Mouse (Mus musculus): ENCODE measurements at regions not wholly inside any gene's neighbourhood (a gene's known extent, or its start where the extent isn't known, plus 50 kb on each side); places are given as distances from the start of the nearest gene placed in this dataset.
"Not testable (repeated sequence)": the region's sequence is repeated elsewhere in the genome, so short reads cannot be mapped to it uniquely, and the experiment has no call there.

DNA sequence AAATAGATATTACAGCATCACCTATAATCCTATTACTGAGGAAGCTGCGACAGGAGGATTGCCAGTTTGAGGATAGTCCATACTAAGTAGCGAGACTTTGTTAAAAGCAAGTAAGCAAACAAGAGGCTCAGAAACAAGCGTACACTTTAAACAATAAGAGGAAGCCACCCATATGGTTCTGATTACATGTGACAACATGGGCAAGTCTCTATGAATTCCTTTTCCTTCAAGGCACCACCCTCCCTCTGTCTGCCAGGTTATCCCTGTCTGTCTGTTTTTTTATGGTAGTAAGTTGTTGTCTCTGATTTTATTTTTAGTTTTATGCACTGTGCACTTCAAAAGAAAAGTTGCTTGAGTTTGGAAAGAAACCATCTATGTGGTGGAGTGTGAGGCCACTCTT, 76.8 kb upstream of the Tars start:
- Histone ChIP-seq H3K9ac (replicated peaks; ENCODE audit: low read depth, low read length) (no peak overlapping the region), H3K27me3 (replicated peaks; ENCODE audit: control insufficient read depth, insufficient read depth, low read length) (no peaks in the 10 kb centered on the region), H3K4me2 (ENCODE audit: low read length) (no peak overlapping the region), H3K9me3 (ENCODE audit: control insufficient read depth, low read length) (no peaks in the 10 kb centered on the region), H3K27ac (ENCODE audit: low read length) (no peak overlapping the region), H3K4me3 (replicated peaks; ENCODE audit: low read length) (no peak overlapping the region), H3K36me3 (ENCODE audit: control insufficient read depth, insufficient read depth) (no peaks in the 10 kb centered on the region), H3K4me1 (replicated peaks; ENCODE audit: control insufficient read depth, insufficient read depth, low read length) (no peaks in the 10 kb centered on the region)
- 90% methylated on average over 3 of the region's 3 CpGs for WGBS
- no peak for ATAC-seq

DNA sequence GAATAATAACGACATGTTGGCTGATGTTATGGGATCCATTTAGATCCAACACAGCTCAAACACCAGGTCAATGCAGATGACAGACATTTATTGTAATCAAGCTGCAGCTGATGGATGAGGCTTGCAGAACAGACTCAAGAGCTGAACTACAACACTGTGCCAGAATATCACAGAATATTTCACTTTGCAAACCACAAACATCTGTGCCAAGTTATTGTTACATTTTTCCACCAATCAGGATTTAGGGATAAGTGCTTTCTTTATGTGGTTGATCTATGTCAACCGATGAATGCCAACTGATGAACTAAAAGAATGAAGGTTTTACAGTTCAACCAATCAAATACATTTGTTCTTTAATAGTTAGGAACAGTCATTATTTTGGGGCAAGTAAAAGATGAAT, 63.9 kb upstream of the Tars start:
- ATAC-seq: no peak
- H3K27ac ChIP-seq (ENCODE audit: low read length): no peak overlapping the region
- no peaks in the 10 kb centered on the region for H3K36me3 ChIP-seq (ENCODE audit: control insufficient read depth, insufficient read depth)
- no peak overlapping the region for H3K9ac ChIP-seq (replicated peaks; ENCODE audit: low read depth, low read length)
- no peaks in the 10 kb centered on the region for H3K9me3 ChIP-seq (ENCODE audit: control insufficient read depth, low read length)
- no peaks in the 10 kb centered on the region for H3K27me3 ChIP-seq (replicated peaks; ENCODE audit: control insufficient read depth, insufficient read depth, low read length)
- no peak overlapping the region for H3K4me2 ChIP-seq (ENCODE audit: low read length)
- 87% methylated on average over 2 of the region's 2 CpGs for WGBS
- no peak overlapping the region for H3K4me3 ChIP-seq (replicated peaks; ENCODE audit: low read length)
- H3K4me1 ChIP-seq (replicated peaks; ENCODE audit: control insufficient read depth, insufficient read depth, low read length): no peaks in the 10 kb centered on the region

DNA sequence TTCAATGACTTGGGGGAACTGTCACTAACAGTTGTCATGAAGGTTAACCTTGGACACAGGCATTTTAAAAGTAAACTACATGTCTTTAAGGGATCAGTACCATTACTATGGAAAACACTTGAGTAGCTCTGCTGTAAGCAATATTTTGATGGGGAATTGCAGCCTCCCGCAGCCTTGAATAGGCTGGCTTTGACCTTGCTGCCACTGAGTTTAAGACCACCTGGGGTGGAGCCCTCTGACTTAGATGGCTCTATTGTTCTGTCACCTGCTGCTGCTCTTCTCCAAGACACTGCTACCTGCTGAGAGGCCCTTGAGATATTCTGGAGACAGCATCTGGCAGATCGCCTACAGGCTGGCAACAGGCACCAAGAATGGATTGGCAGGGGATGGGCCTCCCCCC, 62.1 kb upstream of the Tars start:
- H3K4me3 ChIP-seq (replicated peaks; ENCODE audit: low read length); ATAC-seq; H3K4me2 ChIP-seq (ENCODE audit: low read length); H3K36me3 ChIP-seq (ENCODE audit: control insufficient read depth, insufficient read depth); H3K27me3 ChIP-seq (replicated peaks; ENCODE audit: control insufficient read depth, insufficient read depth, low read length); H3K9ac ChIP-seq (replicated peaks; ENCODE audit: low read depth, low read length); H3K9me3 ChIP-seq (ENCODE audit: control insufficient read depth, low read length); H3K4me1 ChIP-seq (replicated peaks; ENCODE audit: control insufficient read depth, insufficient read depth, low read length); H3K27ac ChIP-seq (ENCODE audit: low read length): not testable (repeated sequence)
- 13% methylated on average over 2 of the region's 2 CpGs for WGBS

DNA sequence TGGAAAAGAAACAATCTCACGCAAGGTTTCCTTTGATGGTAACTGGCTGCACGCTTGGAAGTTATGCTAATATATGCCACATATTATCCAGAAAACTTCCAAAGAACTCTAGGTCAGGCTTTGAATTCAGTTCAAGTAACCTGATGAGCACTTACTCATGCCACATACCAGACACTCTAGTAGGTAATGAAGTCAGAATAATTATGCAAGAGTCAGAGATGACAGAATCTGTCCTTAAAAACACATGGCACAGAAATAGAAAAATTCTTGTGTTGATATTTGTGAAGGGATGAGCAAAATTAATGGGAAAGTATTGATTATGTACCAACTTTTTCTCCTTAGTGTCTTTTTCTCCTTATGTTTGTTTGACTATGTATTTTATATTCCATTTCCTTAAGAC, 59.8 kb upstream of the Tars start:
- Histone ChIP-seq H3K27me3 (replicated peaks; ENCODE audit: control insufficient read depth, insufficient read depth, low read length) (no peaks in the 10 kb centered on the region), H3K9me3 (ENCODE audit: control insufficient read depth, low read length) (no peaks in the 10 kb centered on the region), H3K27ac (ENCODE audit: low read length) (no peak overlapping the region), H3K4me2 (ENCODE audit: low read length) (no peak overlapping the region), H3K36me3 (ENCODE audit: control insufficient read depth, insufficient read depth) (no peaks in the 10 kb centered on the region), H3K4me1 (replicated peaks; ENCODE audit: control insufficient read depth, insufficient read depth, low read length) (no peaks in the 10 kb centered on the region), H3K4me3 (replicated peaks; ENCODE audit: low read length) (no peak overlapping the region), H3K9ac (replicated peaks; ENCODE audit: low read depth, low read length) (no peak overlapping the region)
- no peak for ATAC-seq
- WGBS: 92% methylated on average over 2 of the region's 2 CpGs

DNA sequence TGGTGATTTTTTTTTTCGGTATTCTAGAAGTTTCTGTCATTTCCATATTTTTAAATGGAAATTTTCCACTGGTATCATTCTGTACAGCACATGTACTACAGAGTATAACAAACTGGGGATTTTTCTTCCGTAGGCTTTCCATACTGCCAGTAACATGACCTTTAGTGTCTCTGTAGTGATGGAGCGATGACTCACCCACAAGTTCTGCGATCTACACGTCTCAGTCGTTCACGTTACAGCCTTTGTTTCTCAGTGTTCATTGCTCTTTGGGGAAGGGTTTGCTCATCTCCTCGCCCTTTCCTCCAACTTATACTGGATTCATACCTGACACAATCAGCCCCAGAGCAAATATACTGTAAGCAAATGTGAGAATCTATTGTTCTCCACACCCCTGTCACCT, 57.8 kb upstream of the Tars start:
- Histone ChIP-seq H3K4me2 (ENCODE audit: low read length) (no peak overlapping the region), H3K4me3 (replicated peaks; ENCODE audit: low read length) (no peak overlapping the region), H3K27me3 (replicated peaks; ENCODE audit: control insufficient read depth, insufficient read depth, low read length) (no peaks in the 10 kb centered on the region), H3K9ac (replicated peaks; ENCODE audit: low read depth, low read length) (no peak overlapping the region), H3K27ac (ENCODE audit: low read length) (no peak overlapping the region), H3K4me1 (replicated peaks; ENCODE audit: control insufficient read depth, insufficient read depth, low read length) (no peaks in the 10 kb centered on the region), H3K9me3 (ENCODE audit: control insufficient read depth, low read length) (no peaks in the 10 kb centered on the region), H3K36me3 (ENCODE audit: control insufficient read depth, insufficient read depth) (no peaks in the 10 kb centered on the region)
- 90% methylated on average over 8 of the region's 8 CpGs for WGBS
- ATAC-seq: no peak

DNA sequence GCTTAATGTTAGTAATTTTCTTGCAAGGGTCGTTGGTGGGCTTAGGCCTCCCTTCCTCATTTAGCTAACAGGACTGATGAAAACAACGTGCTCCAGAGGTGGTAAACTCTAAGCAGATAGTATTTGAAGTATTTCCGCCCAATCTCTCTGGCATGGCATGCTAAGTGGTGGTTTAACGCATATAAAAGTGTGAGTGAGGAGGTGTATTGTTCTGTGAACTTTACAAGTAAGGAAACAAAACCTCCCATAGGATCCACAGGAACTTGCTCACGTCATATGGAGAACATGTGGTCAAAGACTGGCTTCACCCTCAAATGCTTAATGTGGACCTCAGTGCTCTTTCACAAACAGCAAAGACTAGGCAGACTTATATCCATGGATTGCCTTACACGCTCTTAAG, 56.5 kb upstream of the Tars start:
- no peak overlapping the region for H3K4me3 ChIP-seq (replicated peaks; ENCODE audit: low read length)
- no peaks in the 10 kb centered on the region for H3K9me3 ChIP-seq (ENCODE audit: control insufficient read depth, low read length)
- no peak overlapping the region for H3K4me2 ChIP-seq (ENCODE audit: low read length)
- WGBS: 75% methylated on average over 6 of the region's 6 CpGs
- no peaks in the 10 kb centered on the region for H3K36me3 ChIP-seq (ENCODE audit: control insufficient read depth, insufficient read depth)
- ATAC-seq: no peak
- H3K27me3 ChIP-seq (replicated peaks; ENCODE audit: control insufficient read depth, insufficient read depth, low read length): no peaks in the 10 kb centered on the region
- no peak overlapping the region for H3K9ac ChIP-seq (replicated peaks; ENCODE audit: low read depth, low read length)
- H3K27ac ChIP-seq (ENCODE audit: low read length): no peak overlapping the region
- H3K4me1 ChIP-seq (replicated peaks; ENCODE audit: control insufficient read depth, insufficient read depth, low read length): no peaks in the 10 kb centered on the region

DNA sequence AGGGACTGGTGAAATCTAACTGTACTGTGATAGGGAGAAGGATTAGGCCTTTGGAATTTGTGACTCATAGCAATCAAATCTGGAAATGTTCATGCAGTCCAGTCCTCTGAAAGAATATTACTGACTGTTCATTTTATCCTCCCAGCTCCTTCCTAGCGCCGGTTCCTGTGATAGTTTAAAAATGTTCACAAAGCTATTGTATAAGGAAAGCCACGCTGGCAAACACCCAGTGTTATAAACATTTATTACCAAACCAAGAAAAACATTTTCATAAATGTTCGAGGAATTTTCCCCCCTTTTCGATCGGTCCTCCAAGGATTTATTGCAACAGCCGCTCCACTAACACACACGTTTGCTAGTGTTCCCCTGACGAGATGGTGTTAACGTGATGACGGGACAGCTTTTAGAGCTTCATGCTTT, 55.9 kb upstream of the Tars start:
- Histone ChIP-seq H3K27ac (ENCODE audit: low read length) (no peak overlapping the region), H3K4me2 (ENCODE audit: low read length) (no peak overlapping the region), H3K4me3 (replicated peaks; ENCODE audit: low read length) (no peak overlapping the region), H3K9ac (replicated peaks; ENCODE audit: low read depth, low read length) (no peak overlapping the region), H3K9me3 (ENCODE audit: control insufficient read depth, low read length) (no peaks in the 10 kb centered on the region), H3K27me3 (replicated peaks; ENCODE audit: control insufficient read depth, insufficient read depth, low read length) (no peaks in the 10 kb centered on the region), H3K36me3 (ENCODE audit: control insufficient read depth, insufficient read depth) (no peaks in the 10 kb centered on the region), H3K4me1 (replicated peaks; ENCODE audit: control insufficient read depth, insufficient read depth, low read length) (no peaks in the 10 kb centered on the region)
- 89% methylated on average over 11 of the region's 11 CpGs for WGBS
- ATAC-seq: no peak

DNA sequence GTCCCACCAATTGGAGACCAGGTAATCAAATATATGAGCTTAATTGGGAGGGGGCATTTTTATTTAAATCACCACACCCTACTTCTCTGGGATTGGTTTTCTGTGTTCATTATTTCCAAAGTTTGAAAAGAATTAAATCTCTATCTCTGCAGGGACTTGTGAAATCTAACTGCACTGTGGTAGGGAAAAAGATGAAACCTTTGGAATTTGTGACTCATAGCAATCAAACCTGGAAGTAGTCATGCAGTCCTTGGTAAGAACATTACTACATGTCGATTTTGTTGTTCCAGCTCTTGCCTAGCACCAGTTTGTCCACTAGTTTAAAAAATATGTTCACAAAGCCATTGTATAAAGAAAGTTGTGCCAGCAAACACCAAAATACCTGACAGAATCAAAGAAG, 54.5 kb upstream of the Tars start:
- WGBS: 91% methylated on average over 1 of the region's 1 CpGs
- no peaks in the 10 kb centered on the region for H3K4me1 ChIP-seq (replicated peaks; ENCODE audit: control insufficient read depth, insufficient read depth, low read length)
- H3K36me3 ChIP-seq (ENCODE audit: control insufficient read depth, insufficient read depth): no peaks in the 10 kb centered on the region
- no peak overlapping the region for H3K27ac ChIP-seq (ENCODE audit: low read length)
- H3K9ac ChIP-seq (replicated peaks; ENCODE audit: low read depth, low read length): no peak overlapping the region
- no peaks in the 10 kb centered on the region for H3K27me3 ChIP-seq (replicated peaks; ENCODE audit: control insufficient read depth, insufficient read depth, low read length)
- no peak for ATAC-seq
- H3K4me3 ChIP-seq (replicated peaks; ENCODE audit: low read length): no peak overlapping the region
- H3K9me3 ChIP-seq (ENCODE audit: control insufficient read depth, low read length): no peaks in the 10 kb centered on the region
- no peak overlapping the region for H3K4me2 ChIP-seq (ENCODE audit: low read length)

DNA sequence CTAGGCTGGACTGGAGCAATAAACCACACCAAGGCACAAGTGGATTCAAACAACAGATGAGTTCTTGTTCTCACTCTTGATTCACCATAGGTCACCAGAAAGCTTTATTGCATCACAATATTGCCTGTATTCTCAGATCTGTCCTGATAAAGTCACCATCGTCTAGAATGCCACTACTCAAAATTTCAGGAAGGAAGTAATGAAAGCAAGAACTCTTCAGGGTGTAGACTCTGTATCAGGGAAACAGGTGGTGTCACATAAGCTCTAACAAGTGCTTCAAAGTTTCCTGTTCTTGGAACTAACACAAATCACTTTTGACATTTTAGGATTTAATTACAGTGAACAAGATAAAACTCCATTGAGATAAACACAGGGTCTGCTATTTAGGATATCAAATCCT, 52.2 kb upstream of the Tars start:
- H3K9me3 ChIP-seq (ENCODE audit: control insufficient read depth, low read length): no peaks in the 10 kb centered on the region
- H3K9ac ChIP-seq (replicated peaks; ENCODE audit: low read depth, low read length): no peak overlapping the region
- no peak for ATAC-seq
- H3K4me1 ChIP-seq (replicated peaks; ENCODE audit: control insufficient read depth, insufficient read depth, low read length): no peaks in the 10 kb centered on the region
- no peaks in the 10 kb centered on the region for H3K36me3 ChIP-seq (ENCODE audit: control insufficient read depth, insufficient read depth)
- H3K4me3 ChIP-seq (replicated peaks; ENCODE audit: low read length): no peak overlapping the region
- 83% methylated on average over 1 of the region's 1 CpGs for WGBS
- no peak overlapping the region for H3K27ac ChIP-seq (ENCODE audit: low read length)
- no peak overlapping the region for H3K4me2 ChIP-seq (ENCODE audit: low read length)
- H3K27me3 ChIP-seq (replicated peaks; ENCODE audit: control insufficient read depth, insufficient read depth, low read length): no peaks in the 10 kb centered on the region

Data from forebrain, embryonic 16.5 days (tissue).